ENCODE assay signal across 11 mouse cellular contexts in the genomic region with DNA sequence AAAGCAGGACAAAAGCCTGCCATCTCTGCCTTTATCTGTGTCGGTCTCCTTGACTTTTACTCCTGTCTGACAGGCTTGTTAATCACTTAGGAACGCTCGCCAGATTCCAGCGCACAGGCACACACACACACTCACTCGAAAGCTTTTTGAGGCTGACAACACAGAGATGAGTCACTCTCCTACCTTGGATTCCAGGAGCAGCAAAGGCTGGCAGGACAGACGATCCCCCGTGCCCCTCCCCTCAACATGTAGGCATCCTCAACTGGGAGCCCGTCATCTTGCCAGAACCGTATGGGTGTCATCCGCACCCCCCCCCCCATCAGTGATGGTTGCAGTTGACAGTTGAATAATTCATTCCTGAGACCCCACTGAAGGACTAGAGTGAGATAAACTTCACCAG. TPM values are rescaled to one million over a fixed set of nuclear protein-coding genes. Genes with fewer than 3 reads are reported as not detected.
A peak's percentile ranks its signal among the peaks of the same experiment; 100 is the strongest.
DNase-seq lines count a peak whose midpoint lies in the region; ATAC-seq and TF ChIP-seq lines count a peak whose summit lies in the region.
"Had no signal": no experiment of that assay in that cellular context is flagged by ENCODE, and none has a peak within 500 bp of the region (broad histone marks: within the 10 kb centered on the region; RNA-seq: fewer than 3 reads in every experiment).

No protein-coding gene starts in this region.

- peaks cover 17% of the 10 kb centered on the region for H3K4me1 ChIP-seq in forebrain, embryonic 13.5 days
- H3K4me1 ChIP-seq in midbrain, postnatal 0 days (ENCODE audit: insufficient read depth, low read length) = no peaks in the 10 kb centered on the region

- H3K36me3 ChIP-seq in forebrain, embryonic 13.5 days (ENCODE audit: poor library complexity, severe bottlenecking) = no peaks in the 10 kb centered on the region
- no peaks in the 10 kb centered on the region for H3K36me3 ChIP-seq in midbrain, postnatal 0 days (ENCODE audit: insufficient read depth, low read length)

- no peak overlapping the region for H3K4me3 ChIP-seq in forebrain, embryonic 13.5 days
- no peak overlapping the region for H3K4me3 ChIP-seq in midbrain, postnatal 0 days (ENCODE audit: low read depth, low read length)
- H3K4me3 ChIP-seq: layer of hippocampus, adult 2 months; megakaryocyte, embryonic 14.5 days had no signal

- H3K27me3 ChIP-seq in forebrain, embryonic 13.5 days = no peaks in the 10 kb centered on the region
- H3K27me3 ChIP-seq in midbrain, postnatal 0 days (ENCODE audit: insufficient read depth, low read length) = peaks cover 4% of the 10 kb centered on the region; the same call in 1 of the 2 replicates
- H3K27me3 ChIP-seq: megakaryocyte, embryonic 14.5 days had no signal

- H3K4me2 ChIP-seq in forebrain, embryonic 13.5 days = peak overlapping the region; percentile 37
- H3K4me2 ChIP-seq in midbrain, postnatal 0 days (ENCODE audit: low read depth, low read length, poor library complexity, severe bottlenecking) = no peak overlapping the region

- no peaks in the 10 kb centered on the region for H3K9me3 ChIP-seq in forebrain, embryonic 13.5 days (replicated peaks)
- H3K9me3 ChIP-seq in midbrain, postnatal 0 days (ENCODE audit: low read length) = no peaks in the 10 kb centered on the region

- H3K9ac ChIP-seq in forebrain, embryonic 13.5 days = no peak overlapping the region
- 0 out of 2 replicates have a peak overlapping the region, but pooled peaks have one; percentile 24 for H3K9ac ChIP-seq in midbrain, postnatal 0 days (replicated peaks; ENCODE audit: low read length, poor library complexity, severe bottlenecking)

- peak overlapping the region; percentile 44; the same call in 1 of the 2 replicates for H3K27ac ChIP-seq in forebrain, embryonic 13.5 days
- no peak overlapping the region for H3K27ac ChIP-seq in midbrain, postnatal 0 days (ENCODE audit: low read depth, low read length)
- H3K27ac ChIP-seq: layer of hippocampus, adult 2 months had no signal

- TF ChIP-seq CTCF in midbrain, postnatal 0 days (IDR thresholded peaks at IDR 0.05) = no peak

- peak; percentile 4 for DNase-seq in lung, postnatal 36 days
- DNase-seq in lung, postnatal 4 days = no peak
- DNase-seq in adrenal gland, adult 8-10 months = peak; percentile 81
- DNase-seq in midbrain, postnatal 0 days (ENCODE audit: low spot score) = no peak
- DNase-seq in retina, embryonic 14.5 days (ENCODE audit: low spot score) = no peak

- WGBS in forebrain, embryonic 13.5 days = 18% methylated on average over 10 of the region's 10 CpGs
- WGBS in midbrain, postnatal 0 days = 19% methylated on average over 10 of the region's 10 CpGs

- peak; percentile 65 for ATAC-seq in forebrain, embryonic 13.5 days
- no peak; the same call in 1 of the 2 replicates for ATAC-seq in midbrain, postnatal 0 days (ENCODE audit: low FRiP score)
- no peak for ATAC-seq in granulocyte monocyte progenitor cell, adult 5-6 weeks (replicated peaks; ENCODE audit: poor library complexity, severe bottlenecking)

RNA-seq across cellular contexts. Expression of a gene that starts 25.1 kb away (rescaled TPM):
- total RNA-seq in adrenal gland, adult 8-10 months (2022) = under 1 TPM in 3 of 4 experiments, not detected in 1; 0.15 to 0.32 (median 0.24) TPM
- polyA plus RNA-seq in forebrain, embryonic 13.5 days (2015; fragmentation: Nextera tagmentation; extraction: Ambion mirVana) = 0.24 and 0.36 TPM in 2 replicates
- 5.4 and 5.8 TPM in 2 replicates for total RNA-seq in midbrain, postnatal 0 days (2014; rRNA removed)
- polyA plus RNA-seq in midbrain, postnatal 0 days (2015; fragmentation: Nextera tagmentation; extraction: Ambion mirVana) = 3.2 and 3.4 TPM in 2 replicates
- not detected in 2 replicates for total RNA-seq in granulocyte monocyte progenitor cell, adult 5-6 weeks (2014; fragmentation: Nextera tagmentation)
- not detected in 2 replicates for total RNA-seq in granulocyte monocyte progenitor cell, adult 5-6 weeks (2017)
- total RNA-seq: gastrocnemius, adult 8-10 months; liver, adult 2 months had no signal
- polyA plus RNA-seq: liver, adult 2 months had no signal

Comparison
In these comparisons a context has a peak if more than half of its experiments do, and no peak if none do; other contexts are left out.
1. DNase-seq: peak in lung, postnatal 36 days (single experiment) and adrenal gland, adult 8-10 months (single experiment); none in lung, postnatal 4 days (0 of 2), midbrain, postnatal 0 days (single experiment) and retina, embryonic 14.5 days (single experiment).